Mouse (Mus musculus): ENCODE results near the gene Sec11a. TPM values are rescaled to one million over a fixed set of nuclear protein-coding genes. Genes with fewer than 3 reads are reported as not detected.
"Not testable (repeated sequence)": the region's sequence is repeated elsewhere in the genome, so short reads cannot be mapped to it uniquely, and the experiment has no call there.

Gene Sec11a
- polyA plus RNA-seq, 1 experiment from 2014 or later = 219 TPM

- WGBS = 92% methylated on average over 5 of the region's 5 CpGs
- no peak for ATAC-seq (ENCODE audit: insufficient number of reproducible peaks, insufficient read depth, low FRiP score, low read depth)
- Histone ChIP-seq H3K9me3 (ENCODE audit: control insufficient read depth, low read depth, low read length) (no peaks in the 10 kb centered on the region), H3K9ac (replicated peaks; ENCODE audit: low read depth, low read length) (no peak overlapping the region), H3K27ac (ENCODE audit: low read length) (no peak overlapping the region), H3K4me1 (ENCODE audit: control insufficient read depth, insufficient read depth, low read length) (peaks cover 29% of the 10 kb centered on the region), H3K4me3 (ENCODE audit: low read depth, low read length) (peak overlapping the region; percentile 91), H3K4me2 (replicated peaks; ENCODE audit: low read depth, low read length) (peak overlapping the region; percentile 94), H3K36me3 (ENCODE audit: control insufficient read depth, insufficient read depth, low read length) (no peaks in the 10 kb centered on the region; the same call in 1 of the 2 replicates), H3K27me3 (ENCODE audit: control insufficient read depth, insufficient read depth, low read length) (no peaks in the 10 kb centered on the region)
Observed at GRCm38 (mm10) chr7:80991589-80991988, 44.0 kb upstream of the Sec11a start.

- ATAC-seq (ENCODE audit: insufficient number of reproducible peaks, insufficient read depth, low FRiP score, low read depth) = no peak
Observed at GRCm38 (mm10) chr7:80990276-80990675, 42.7 kb upstream of the Sec11a start.

GRCm38 (mm10) chr7:80987805-80988625 is 40.4 kb upstream of the Sec11a start:
- Histone ChIP-seq H3K36me3 (ENCODE audit: control insufficient read depth, insufficient read depth, low read length) (no peaks in the 10 kb centered on the region; the same call in 1 of the 2 replicates), H3K9ac (replicated peaks; ENCODE audit: low read depth, low read length) (no peak overlapping the region), H3K27ac (ENCODE audit: low read length) (no peak overlapping the region), H3K27me3 (ENCODE audit: control insufficient read depth, insufficient read depth, low read length) (no peaks in the 10 kb centered on the region), H3K4me3 (ENCODE audit: low read depth, low read length) (no peak overlapping the region), H3K9me3 (ENCODE audit: control insufficient read depth, low read depth, low read length) (no peaks in the 10 kb centered on the region), H3K4me2 (replicated peaks; ENCODE audit: low read depth, low read length) (no peak overlapping the region), H3K4me1 (ENCODE audit: control insufficient read depth, insufficient read depth, low read length) (peaks cover 23% of the 10 kb centered on the region)
- no peak for ATAC-seq (ENCODE audit: insufficient number of reproducible peaks, insufficient read depth, low FRiP score, low read depth)
- WGBS = 46% methylated on average over 4 of the region's 4 CpGs

More at GRCm38 (mm10) chr7:80990276-80990675, 42.7 kb upstream of the Sec11a start:
- Histone ChIP-seq H3K27me3 (ENCODE audit: control insufficient read depth, insufficient read depth, low read length) (no peaks in the 10 kb centered on the region), H3K4me3 (ENCODE audit: low read depth, low read length) (no peak overlapping the region), H3K36me3 (ENCODE audit: control insufficient read depth, insufficient read depth, low read length) (no peaks in the 10 kb centered on the region; the same call in 1 of the 2 replicates), H3K4me2 (replicated peaks; ENCODE audit: low read depth, low read length) (no peak overlapping the region), H3K9me3 (ENCODE audit: control insufficient read depth, low read depth, low read length) (no peaks in the 10 kb centered on the region), H3K27ac (ENCODE audit: low read length) (no peak overlapping the region), H3K4me1 (ENCODE audit: control insufficient read depth, insufficient read depth, low read length) (peaks cover 28% of the 10 kb centered on the region), H3K9ac (replicated peaks; ENCODE audit: low read depth, low read length) (no peak overlapping the region)
- WGBS = 90% methylated on average over 6 of the region's 6 CpGs

- Histone ChIP-seq H3K4me3 (ENCODE audit: low read depth, low read length) (no peak overlapping the region), H3K27me3 (ENCODE audit: control insufficient read depth, insufficient read depth, low read length) (no peaks in the 10 kb centered on the region), H3K4me1 (ENCODE audit: control insufficient read depth, insufficient read depth, low read length) (peaks cover 14% of the 10 kb centered on the region), H3K27ac (ENCODE audit: low read length) (no peak overlapping the region), H3K9ac (replicated peaks; ENCODE audit: low read depth, low read length) (no peak overlapping the region), H3K36me3 (ENCODE audit: control insufficient read depth, insufficient read depth, low read length) (no peaks in the 10 kb centered on the region; the same call in 1 of the 2 replicates), H3K9me3 (ENCODE audit: control insufficient read depth, low read depth, low read length) (no peaks in the 10 kb centered on the region), H3K4me2 (replicated peaks; ENCODE audit: low read depth, low read length) (no peak overlapping the region)
- WGBS = 25% methylated on average over 6 of the region's 6 CpGs
- ATAC-seq (ENCODE audit: insufficient number of reproducible peaks, insufficient read depth, low FRiP score, low read depth) = no peak
Observed at GRCm38 (mm10) chr7:80986458-80987187, 39.0 kb upstream of the Sec11a start.

- no peak overlapping the region for H3K4me3 ChIP-seq (ENCODE audit: low read depth, low read length)
- H3K27ac ChIP-seq (ENCODE audit: low read length) = no peak overlapping the region
- H3K4me1 ChIP-seq (ENCODE audit: control insufficient read depth, insufficient read depth, low read length) = no peaks in the 10 kb centered on the region
- ATAC-seq (ENCODE audit: insufficient number of reproducible peaks, insufficient read depth, low FRiP score, low read depth) = no peak
- no peaks in the 10 kb centered on the region for H3K27me3 ChIP-seq (ENCODE audit: control insufficient read depth, insufficient read depth, low read length)
- 90% methylated on average over 11 of the region's 11 CpGs for WGBS
- no peaks in the 10 kb centered on the region for H3K9me3 ChIP-seq (ENCODE audit: control insufficient read depth, low read depth, low read length)
- H3K36me3 ChIP-seq (ENCODE audit: control insufficient read depth, insufficient read depth, low read length) = no peaks in the 10 kb centered on the region
- no peak overlapping the region for H3K9ac ChIP-seq (replicated peaks; ENCODE audit: low read depth, low read length)
- H3K4me2 ChIP-seq (replicated peaks; ENCODE audit: low read depth, low read length) = no peak overlapping the region
Observed at GRCm38 (mm10) chr7:80980566-80980965, 33.0 kb upstream of the Sec11a start.

GRCm38 (mm10) chr7:80973638-80974015 is 26.0 kb upstream of the Sec11a start:
- not testable (repeated sequence) for H3K27ac ChIP-seq (ENCODE audit: low read length); H3K36me3 ChIP-seq (ENCODE audit: control insufficient read depth, insufficient read depth, low read length); H3K4me1 ChIP-seq (ENCODE audit: control insufficient read depth, insufficient read depth, low read length); H3K9me3 ChIP-seq (ENCODE audit: control insufficient read depth, low read depth, low read length); H3K4me3 ChIP-seq (ENCODE audit: low read depth, low read length); H3K4me2 ChIP-seq (replicated peaks; ENCODE audit: low read depth, low read length); H3K27me3 ChIP-seq (ENCODE audit: control insufficient read depth, insufficient read depth, low read length); ATAC-seq (ENCODE audit: insufficient number of reproducible peaks, insufficient read depth, low FRiP score, low read depth); H3K9ac ChIP-seq (replicated peaks; ENCODE audit: low read depth, low read length)
- WGBS = 36% methylated on average over 3 of the region's 3 CpGs

- not testable (repeated sequence) for H3K36me3 ChIP-seq (ENCODE audit: control insufficient read depth, insufficient read depth, low read length); H3K4me1 ChIP-seq (ENCODE audit: control insufficient read depth, insufficient read depth, low read length); H3K27ac ChIP-seq (ENCODE audit: low read length); H3K9me3 ChIP-seq (ENCODE audit: control insufficient read depth, low read depth, low read length); H3K4me2 ChIP-seq (replicated peaks; ENCODE audit: low read depth, low read length); ATAC-seq (ENCODE audit: insufficient number of reproducible peaks, insufficient read depth, low FRiP score, low read depth); H3K27me3 ChIP-seq (ENCODE audit: control insufficient read depth, insufficient read depth, low read length); H3K9ac ChIP-seq (replicated peaks; ENCODE audit: low read depth, low read length); H3K4me3 ChIP-seq (ENCODE audit: low read depth, low read length)
- WGBS = 57% methylated on average over 4 of the region's 4 CpGs
Observed at GRCm38 (mm10) chr7:80972920-80973637, 25.5 kb upstream of the Sec11a start.

- H3K4me3 ChIP-seq (ENCODE audit: low read depth, low read length) = no peak overlapping the region
- H3K27ac ChIP-seq (ENCODE audit: low read length) = no peak overlapping the region
- no peaks in the 10 kb centered on the region for H3K9me3 ChIP-seq (ENCODE audit: control insufficient read depth, low read depth, low read length)
- no peaks in the 10 kb centered on the region for H3K4me1 ChIP-seq (ENCODE audit: control insufficient read depth, insufficient read depth, low read length)
- H3K4me2 ChIP-seq (replicated peaks; ENCODE audit: low read depth, low read length) = no peak overlapping the region
- no peak overlapping the region for H3K9ac ChIP-seq (replicated peaks; ENCODE audit: low read depth, low read length)
- H3K27me3 ChIP-seq (ENCODE audit: control insufficient read depth, insufficient read depth, low read length) = no peaks in the 10 kb centered on the region
- H3K36me3 ChIP-seq (ENCODE audit: control insufficient read depth, insufficient read depth, low read length) = no peaks in the 10 kb centered on the region
- ATAC-seq (ENCODE audit: insufficient number of reproducible peaks, insufficient read depth, low FRiP score, low read depth) = no peak
- WGBS = 90% methylated on average over 5 of the region's 5 CpGs
Observed at GRCm38 (mm10) chr7:80972082-80972481, 24.5 kb upstream of the Sec11a start.
